Mouse (Mus musculus) regulatory T cell (primary cell): ENCODE data around the gene Itln1.

Experiments
- in situ Hi-C: fragments of 300-600 bp; cut with MboI, MseI; formaldehyde crosslinking; loops from one replicate; pipeline ENCODE4 v1.15.1; 2025; ENCODE audit warnings: high pct_unique_total_duplicates

Itln1 gene

DNA sequence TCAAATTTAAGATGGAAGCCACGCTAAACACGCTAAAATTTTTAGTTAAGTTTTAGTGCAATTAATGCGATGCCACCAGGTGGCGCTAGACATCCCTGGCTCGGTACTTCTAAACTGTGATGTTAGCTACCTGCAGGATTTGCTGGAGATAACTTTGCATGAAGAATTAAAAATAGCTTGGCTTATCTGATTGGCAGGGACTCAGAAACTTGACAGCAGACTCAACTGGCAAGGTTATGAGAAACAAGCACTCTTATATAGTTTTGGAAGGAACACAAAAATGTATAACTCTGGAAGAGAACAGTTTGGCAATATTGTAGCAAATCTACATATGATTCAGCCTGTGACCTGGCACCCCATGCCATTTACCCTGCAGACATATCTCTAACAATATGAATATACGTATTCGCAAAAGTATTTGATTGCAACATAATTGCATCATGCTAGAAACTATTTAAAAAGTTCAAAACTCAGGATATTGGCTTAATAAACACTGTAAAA lies 64.7 kb downstream of the Itln1 start:
- in situ Hi-C loops = loop anchor here (5.0 kb wide), 1 partner anchor 108 kb away; the partner anchor contains the start of gene Klhdc9

DNA sequence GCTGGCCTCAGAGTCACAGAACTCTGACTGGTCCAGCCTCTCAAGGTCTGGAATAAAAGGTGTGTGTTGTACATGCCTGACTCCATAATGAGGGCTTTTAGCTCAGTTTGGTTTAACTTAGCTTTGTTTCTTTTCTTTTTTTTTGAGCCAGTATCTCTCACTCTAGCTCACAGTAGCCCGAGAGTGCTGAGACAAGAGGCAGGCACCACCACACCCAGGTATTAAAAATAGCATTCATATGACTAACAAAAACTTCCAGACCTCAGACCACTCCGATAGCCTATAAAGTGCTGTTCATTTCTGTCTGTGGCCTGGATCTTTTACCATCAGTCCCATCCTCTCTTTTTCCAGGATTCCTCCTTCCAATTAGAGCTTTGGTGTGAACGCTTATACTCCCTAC lies 65.4 kb downstream of the Itln1 start:
- in situ Hi-C loops = loop anchor here (5.0 to 10.0 kb wide), 2 partner anchors 107 to 825 kb away; partner anchors contain the start of genes Klhdc9 and Olfml2b
